Mouse (Mus musculus): Measurements from ENCODE around the gene Nrsn1. TPM values are rescaled to one million over a fixed set of nuclear protein-coding genes. Genes with fewer than 3 reads are reported as not detected.
"Not testable (repeated sequence)": the region's sequence is repeated elsewhere in the genome, so short reads cannot be mapped to it uniquely, and the experiment has no call there.

The Nrsn1 gene
- 1 to 10 TPM; 4.8 to 8.0 TPM for total RNA-seq (2021)
- long read RNA-seq, experiment 1, transcript Nrsn1-201 (4 exons, 2,222 nt), result major isoform, 5 of 5 reads
- long read RNA-seq, experiment 1, partial matches to known transcripts, result 0 of 5 reads
- long read RNA-seq, experiment 1, other reads (novel, unspliced or antisense), result 0 of 5 reads
- long read RNA-seq, experiment 2, transcript Nrsn1-201 (4 exons, 2,222 nt), result major isoform, 13 of 15 reads
- long read RNA-seq, experiment 2, partial matches to known transcripts, result 1 of 15 reads
- long read RNA-seq, experiment 2, other reads (novel, unspliced or antisense), result 1 of 15 reads

DNA sequence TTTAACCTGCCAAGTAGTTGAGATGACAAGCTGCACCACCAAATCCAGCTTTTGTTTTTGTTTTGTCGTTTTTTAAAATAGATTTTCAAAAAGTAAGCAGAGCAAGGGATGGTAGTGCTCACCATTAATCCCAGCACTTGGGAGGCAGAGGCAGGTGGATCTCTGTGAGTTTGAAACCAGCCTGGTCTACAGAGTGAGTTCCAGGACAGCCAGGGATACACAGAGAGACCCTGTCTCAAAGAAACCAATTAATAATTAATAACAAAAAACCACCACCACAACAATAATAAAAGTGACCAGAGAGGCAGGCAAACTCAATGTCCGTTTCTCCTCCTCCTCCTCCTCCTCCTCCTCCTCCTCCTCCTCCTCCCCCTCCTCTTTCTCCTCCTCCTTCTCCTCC lies at the start of gene Nrsn1:
Nrsn1 (minus strand) TSS at position 101 of the 400 bp plus-strand sequence.
- not testable (repeated sequence) for DNase-seq (ENCODE audit: low spot score in 2 of 2)

DNA sequence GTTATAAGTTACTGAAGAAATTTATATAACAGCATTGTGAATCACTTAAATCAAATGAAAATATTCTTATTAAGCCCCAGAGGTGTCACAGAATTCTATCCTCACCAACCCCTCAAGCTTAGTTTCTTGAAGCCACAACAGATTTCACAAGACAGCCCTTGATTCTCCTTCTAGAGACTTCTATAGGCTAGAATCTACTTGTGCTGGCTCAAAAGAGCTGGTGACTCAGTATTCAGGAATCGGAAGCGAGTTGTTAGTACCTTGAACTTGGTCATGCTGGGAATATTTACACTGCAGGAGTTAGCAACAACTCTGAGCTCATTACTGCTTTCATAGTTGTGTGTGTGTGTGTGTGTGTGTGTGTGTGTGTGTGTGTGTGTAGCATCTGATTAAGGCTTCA lies 41.8 kb upstream of the Nrsn1 start:
- DNase-seq (ENCODE audit: low spot score in 2 of 2), result no peak

DNA sequence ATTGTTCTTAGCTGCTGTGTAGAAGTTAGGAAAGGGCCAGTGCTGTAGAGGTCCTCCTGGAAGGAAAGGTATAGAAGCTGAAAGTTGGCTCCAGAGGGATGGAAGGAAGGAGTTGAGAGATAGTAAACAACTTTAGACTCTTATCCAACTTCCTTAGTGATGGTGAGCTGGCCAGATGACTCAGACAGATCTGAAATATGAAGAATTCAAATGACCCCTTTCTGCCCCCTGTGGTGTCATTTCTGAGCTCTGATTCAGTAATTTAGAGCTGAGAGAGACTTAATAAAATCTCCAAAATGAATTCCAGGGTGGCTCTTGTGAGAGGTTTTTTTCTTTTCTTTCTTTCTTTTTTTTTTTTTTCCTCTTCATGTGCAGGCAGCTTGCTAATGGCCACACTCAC lies 39.8 kb upstream of the Nrsn1 start:
- DNase-seq (ENCODE audit: low spot score in 2 of 2), result no peak

GRCm38 (mm10) chr13:25288736-25289135 lies 18.4 kb upstream of the Nrsn1 start:
- DNase-seq (ENCODE audit: low spot score in 2 of 2), result no peak

GRCm38 (mm10) chr13:25274934-25275565 lies 4.7 kb upstream of the Nrsn1 start:
- no peak for DNase-seq (ENCODE audit: low spot score in 2 of 2)

DNA sequence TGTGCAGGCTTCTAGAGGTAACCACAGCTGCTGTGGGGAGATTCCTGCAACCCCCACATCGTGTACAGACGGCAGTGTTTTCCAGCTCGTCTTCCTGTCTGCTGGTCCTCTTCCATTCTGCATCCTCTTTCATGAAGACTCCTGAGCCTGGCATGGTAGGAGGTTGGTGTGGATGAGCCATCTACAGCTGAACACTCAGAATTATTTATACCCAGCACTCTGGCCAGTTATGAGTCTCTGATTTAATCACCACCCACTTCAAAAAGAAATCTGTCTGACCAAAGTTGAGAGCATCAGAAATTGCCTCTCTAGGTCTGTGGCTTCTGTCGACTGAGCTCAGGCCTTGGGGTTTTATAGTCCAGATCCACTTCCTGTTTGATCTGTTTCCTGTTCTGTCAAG lies 1.9 kb upstream of the Nrsn1 start:
- DNase-seq (ENCODE audit: low spot score in 2 of 2), result no peak

DNA sequence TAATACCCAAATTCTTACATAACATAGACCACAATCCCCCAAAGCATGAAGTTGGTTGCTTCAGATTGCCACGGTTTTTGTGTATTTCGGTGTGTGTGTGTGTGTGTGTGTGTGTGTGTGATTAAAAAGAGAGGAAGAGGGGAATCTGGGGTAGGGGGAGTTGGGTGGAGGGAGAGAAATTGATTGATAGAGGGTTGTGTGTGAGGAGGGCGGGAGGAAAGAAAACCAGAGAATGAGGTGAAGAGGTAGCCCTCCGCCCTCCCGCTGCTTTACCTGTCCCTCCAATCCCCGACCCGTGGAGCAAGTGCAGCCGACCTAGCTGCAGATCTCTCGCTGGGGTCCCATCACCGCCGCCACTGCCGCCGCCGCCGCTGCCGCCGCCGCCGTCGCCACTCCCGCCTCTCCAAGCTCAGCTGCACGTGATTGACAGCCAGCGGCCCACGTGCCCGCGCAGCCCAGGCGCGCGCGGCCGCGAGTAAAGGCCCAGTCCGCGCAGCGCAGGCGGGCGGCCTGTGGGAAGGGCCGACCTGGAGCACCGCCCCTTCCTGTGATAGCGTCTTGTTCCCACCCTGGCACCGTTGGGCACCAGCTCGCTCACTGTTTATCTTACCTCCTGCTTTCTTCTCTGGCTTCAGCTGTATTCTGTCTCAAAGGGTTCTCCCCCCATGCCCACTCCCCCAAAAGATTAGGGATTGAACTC lies 583 bp downstream of the Nrsn1 start:
- DNase-seq (ENCODE audit: low spot score in 2 of 2), result no peak

GRCm38 (mm10) chr13:25269039-25269438 lies 1.3 kb downstream of the Nrsn1 start:
- DNase-seq (ENCODE audit: low spot score in 2 of 2), result peak; percentile 48 to 58

DNA sequence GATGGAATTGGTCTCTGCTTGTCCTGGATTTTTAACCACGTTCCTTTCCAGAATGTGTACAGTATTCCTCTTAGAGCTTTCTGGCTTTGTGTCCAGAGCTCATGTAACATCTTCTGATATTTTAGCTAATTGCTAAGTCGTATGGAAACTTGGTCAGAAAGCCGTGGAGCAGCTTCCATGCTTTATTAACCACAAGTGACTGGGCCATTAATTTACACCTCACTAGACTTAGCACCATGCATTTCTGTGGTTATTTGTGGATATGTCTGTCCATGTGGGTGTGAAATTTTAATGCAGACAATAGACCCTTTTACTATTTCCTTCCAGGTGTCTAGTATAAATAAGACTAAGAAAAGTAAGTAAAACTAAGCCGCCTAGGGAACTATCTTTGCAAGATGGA lies 7.6 kb downstream of the Nrsn1 start:
- no peak for DNase-seq (ENCODE audit: low spot score in 2 of 2)

GRCm38 (mm10) chr13:25257608-25258007 lies 12.7 kb downstream of the Nrsn1 start:
- DNase-seq (ENCODE audit: low spot score in 2 of 2), result no peak

DNA sequence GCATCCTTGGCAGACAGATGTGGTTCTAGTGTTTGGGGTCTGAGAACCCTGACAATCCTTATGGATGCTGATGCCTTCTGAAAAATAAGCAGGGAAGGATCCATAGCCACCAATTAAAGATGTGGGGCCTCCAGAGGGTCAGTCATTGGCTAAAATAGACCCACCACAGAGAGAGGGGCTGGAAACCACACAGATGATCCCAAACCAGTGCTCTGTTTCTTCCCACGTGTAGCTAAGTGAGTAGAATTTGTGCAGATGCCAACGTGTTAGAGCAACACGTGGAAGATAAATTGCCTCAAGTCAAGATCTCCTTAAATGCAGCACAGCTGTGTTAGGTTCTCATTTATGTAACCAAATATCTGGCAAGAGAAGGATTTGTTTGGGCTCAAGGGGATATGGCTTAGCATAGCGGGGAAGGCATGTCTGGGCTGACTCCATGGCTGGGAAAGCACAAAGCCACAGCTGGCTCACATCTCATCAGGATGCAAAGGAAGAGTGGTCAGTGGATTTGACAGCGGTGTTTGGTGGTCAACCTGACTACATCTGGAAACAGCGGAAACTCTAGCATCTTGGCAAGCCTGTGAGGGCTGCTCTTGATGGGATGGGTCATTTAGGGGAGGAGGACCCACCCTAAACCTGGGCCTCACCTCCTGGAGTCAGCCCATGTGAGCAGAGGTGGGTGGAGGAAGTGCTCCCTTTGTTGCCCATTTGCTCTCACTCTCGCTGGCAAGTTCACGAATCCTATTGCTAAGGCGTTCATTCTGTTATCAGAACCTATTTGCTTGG lies 15.6 kb downstream of the Nrsn1 start:
- DNase-seq (ENCODE audit: low spot score in 2 of 2), result no peak

- no peak for DNase-seq (ENCODE audit: low spot score in 2 of 2)
Measured at GRCm38 (mm10) chr13:25251893-25252292, 18.4 kb downstream of the Nrsn1 start.

DNA sequence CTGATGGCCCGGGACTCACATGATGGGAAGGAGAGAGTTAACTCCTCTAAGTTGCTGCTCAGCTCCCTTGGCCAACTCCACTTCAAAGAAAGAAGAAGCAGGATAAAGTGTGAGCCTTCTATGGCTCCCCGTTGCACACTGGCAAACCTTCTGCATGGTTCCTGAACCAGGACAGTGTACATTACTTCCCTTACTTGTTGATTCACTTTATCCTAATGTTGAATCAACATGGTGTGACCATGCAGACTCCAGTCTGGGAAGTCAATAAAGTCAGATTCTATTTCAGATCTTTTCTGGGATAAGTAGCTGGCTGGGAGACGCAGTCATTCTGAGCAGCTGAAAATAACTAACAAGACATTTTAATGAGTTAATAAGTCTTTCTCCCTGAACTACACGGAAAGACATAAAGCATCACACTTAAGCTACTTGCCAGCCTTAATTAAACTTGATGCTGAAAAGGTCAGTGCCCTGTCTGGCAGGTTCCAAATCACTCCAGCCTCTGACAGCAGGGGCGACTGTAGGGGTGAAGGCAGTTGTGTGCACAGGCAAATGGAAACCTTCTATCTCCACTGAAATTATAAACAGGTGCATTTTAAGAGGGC lies 50.0 kb downstream of the Nrsn1 start:
- no peak for DNase-seq (ENCODE audit: low spot score in 2 of 2)

DNA sequence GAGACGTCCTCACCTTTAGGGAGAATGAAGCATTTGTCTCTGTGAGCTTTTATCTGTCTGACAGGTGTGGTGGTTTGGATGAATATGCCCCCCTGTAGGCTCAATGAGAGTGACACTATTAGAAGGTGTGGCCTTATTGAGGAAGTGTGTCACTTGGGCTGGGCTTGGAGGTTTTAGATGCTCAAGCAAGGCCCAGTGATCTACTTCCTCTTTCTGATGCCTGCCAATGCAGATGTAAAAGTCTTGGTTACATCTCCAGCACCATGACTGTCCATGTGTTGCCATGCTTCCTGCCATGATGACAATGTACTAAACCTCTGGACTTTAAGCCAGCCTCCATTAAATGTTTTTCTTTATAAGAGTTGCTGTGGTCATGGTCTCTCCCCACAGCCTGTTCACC lies 51.9 kb downstream of the Nrsn1 start:
- DNase-seq (ENCODE audit: low spot score in 2 of 2), result no peak

- DNase-seq (ENCODE audit: low spot score in 2 of 2), result no peak
Measured at GRCm38 (mm10) chr13:25206950-25207349, 63.4 kb downstream of the Nrsn1 start.

Other genes starting within 250 kb of the Nrsn1 start
- gene Dcdc2a, start 214.5 kb downstream of the Nrsn1 start, total RNA-seq (2021), result 10 to 100 TPM in 1 of 2 experiments, under 1 TPM in 1; 0.79 to 20.8 TPM

Measured in adrenal gland, postnatal 4 days (tissue).